Mouse (Mus musculus) CH12.LX (cell line): ENCODE results near the gene Srrm1. TPM values are rescaled to one million over a fixed set of nuclear protein-coding genes. Genes with fewer than 3 reads are reported as not detected.

Experiments
- DNase-seq: peaks from one replicate; pipeline ENCODE4 v3.0.0-alpha.2; 2013; ENCODE audit errors: extremely low read depth
- H3K27ac ChIP-seq: 2 replicates; pipeline ENCODE4 v1.5.1; 2012; ENCODE audit warnings: low read depth, mild to moderate bottlenecking, control low read depth, moderate library complexity; ENCODE audit not compliant: insufficient read depth
- H3K27me3 ChIP-seq: replicated peaks from 2 replicates; pipeline ENCODE3; 2012; ENCODE audit warnings: inconsistent platforms
- H3K36me3 ChIP-seq, 2 experiments: replicated peaks in 1 of 2; 2 replicates each; pipeline versions ENCODE3 to v1.6.1; 2012; ENCODE audit warnings: inconsistent platforms in 1 of 2, low read length in 1 of 2, mild to moderate bottlenecking in 1 of 2, mixed read lengths in 1 of 2, moderate library complexity in 1 of 2; ENCODE audit not compliant: control insufficient read depth in 1 of 2, insufficient read depth in 1 of 2
- H3K4me1 ChIP-seq, 2 experiments: 2 replicates each; pipeline ENCODE4 v1.6.1; 2012; ENCODE audit warnings: inconsistent platforms in 1 of 2, moderate library complexity in 1 of 2; ENCODE audit not compliant: insufficient read depth in 2 of 2, control insufficient read depth in 1 of 2
- H3K4me2 ChIP-seq: 2 replicates; pipeline ENCODE4 v1.6.1; 2012; ENCODE audit warnings: low read depth, mild to moderate bottlenecking, control low read depth; ENCODE audit not compliant: poor library complexity, insufficient read depth, severe bottlenecking
- H3K4me3 ChIP-seq, 3 experiments: fragments of 150-350 bp in 1 of 3; sonication (generic) in 1 of 3; replicated peaks in 1 of 3; 2 replicates each; pipeline versions ENCODE3 to v1.5.1; 2011 to 2012; ENCODE audit warnings: low read depth in 2 of 3, low read length in 2 of 3, mild to moderate bottlenecking in 2 of 3, moderate library complexity in 2 of 3, control low read depth in 1 of 3, improper control_type of control experiment in 1 of 3, inconsistent platforms in 1 of 3, mixed read lengths in 1 of 3; ENCODE audit not compliant: poor library complexity in 1 of 3
- H3K79me2 ChIP-seq: replicated peaks from 2 replicates; pipeline ENCODE4 v1.6.1; 2012; ENCODE audit warnings: mild to moderate bottlenecking, moderate library complexity; ENCODE audit not compliant: control insufficient read depth, poor library complexity, insufficient read depth, severe bottlenecking; ENCODE audit errors: extremely low read depth
- H3K9ac ChIP-seq: 2 replicates; pipeline ENCODE4 v1.6.1; 2012; ENCODE audit warnings: low read depth, mild to moderate bottlenecking, control low read depth, moderate library complexity; ENCODE audit not compliant: insufficient read depth
- H3K9me3 ChIP-seq: replicated peaks from 2 replicates; pipeline ENCODE3; 2012; ENCODE audit warnings: low read length, inconsistent platforms, mixed read lengths
- CHD1 ChIP-seq: IDR thresholded peaks from 2 replicates; pipeline ENCODE4 v1.6.1; 2012; ENCODE audit warnings: low read depth, low read length, improper control_type of control experiment, inconsistent platforms
- CTCF ChIP-seq, 2 experiments: IDR thresholded peaks in 1 of 2; conservative IDR thresholded peaks in 1 of 2; 2 replicates each; pipeline ENCODE4 v1.5.1; 2011 to 2012; ENCODE audit warnings: low read depth in 2 of 2, low read length in 2 of 2, improper control_type of control experiment in 1 of 2, inconsistent platforms in 1 of 2, mild to moderate bottlenecking in 1 of 2, moderate library complexity in 1 of 2
- E2F4 ChIP-seq: IDR thresholded peaks from 2 replicates; pipeline ENCODE4 v1.6.1; 2011; ENCODE audit warnings: low read depth, low read length, improper control_type of control experiment; ENCODE audit not compliant: insufficient replicate concordance
- ELF1 ChIP-seq: IDR thresholded peaks from 2 replicates; pipeline ENCODE4 v1.6.1; 2014; ENCODE audit warnings: low read depth, mild to moderate bottlenecking, inconsistent platforms, low read length, improper control_type of control experiment
- GABPA ChIP-seq: IDR thresholded peaks from 2 replicates; pipeline ENCODE4 v1.6.1; 2012; ENCODE audit warnings: low read depth, low read length, improper control_type of control experiment, inconsistent platforms; ENCODE audit not compliant: insufficient replicate concordance
- HCFC1 ChIP-seq: IDR thresholded peaks from 2 replicates; pipeline ENCODE4 v1.6.1; 2012; ENCODE audit warnings: low read depth, mild to moderate bottlenecking, inconsistent platforms, low read length, improper control_type of control experiment
- IRF4 ChIP-seq: IDR thresholded peaks from 2 replicates; pipeline ENCODE4 v1.6.1; 2014; ENCODE audit warnings: low read depth, mild to moderate bottlenecking, inconsistent platforms, low read length, improper control_type of control experiment
- JUND ChIP-seq: conservative IDR thresholded peaks from 2 replicates; pipeline ENCODE4 v1.6.1; 2011; ENCODE audit warnings: low read depth, low read length, improper control_type of control experiment
- MAFK ChIP-seq: IDR thresholded peaks from 2 replicates; pipeline ENCODE4 v1.6.1; 2011; ENCODE audit warnings: low read length, improper control_type of control experiment; ENCODE audit not compliant: insufficient replicate concordance
- MAX ChIP-seq: IDR thresholded peaks from 2 replicates; pipeline ENCODE4 v1.6.1; 2011; ENCODE audit warnings: low read length, improper control_type of control experiment
- MYC ChIP-seq: IDR thresholded peaks from 2 replicates; pipeline ENCODE4 v1.6.1; 2011; ENCODE audit warnings: low read depth, mild to moderate bottlenecking, improper control_type of control experiment, low read length
- NRF1 ChIP-seq: IDR thresholded peaks from 2 replicates; pipeline ENCODE4 v1.6.1; 2014; ENCODE audit warnings: low read depth, mild to moderate bottlenecking, inconsistent platforms, low read length, improper control_type of control experiment, moderate library complexity
- POLR2AphosphoS2 ChIP-seq: IDR thresholded peaks from 2 replicates; pipeline ENCODE4 v1.6.1; 2011; ENCODE audit warnings: low read depth, low read length, improper control_type of control experiment
- RAD21 ChIP-seq: IDR thresholded peaks from 2 replicates; pipeline ENCODE4 v1.6.1; 2011; ENCODE audit warnings: low read depth, mild to moderate bottlenecking, low read length, improper control_type of control experiment, moderate library complexity
- USF1 ChIP-seq: IDR thresholded peaks from 2 replicates; pipeline ENCODE4 v1.6.1; 2014; ENCODE audit warnings: low read depth, mild to moderate bottlenecking, inconsistent platforms, low read length, improper control_type of control experiment
- USF2 ChIP-seq: conservative IDR thresholded peaks from 2 replicates; pipeline ENCODE4 v1.6.1; 2011; ENCODE audit warnings: low read depth, low read length, improper control_type of control experiment
- ZC3H11A ChIP-seq: IDR thresholded peaks from 2 replicates; pipeline ENCODE4 v1.6.1; 2012; ENCODE audit warnings: low read depth, mild to moderate bottlenecking, inconsistent platforms, low read length, improper control_type of control experiment
- ZMIZ1 ChIP-seq: IDR thresholded peaks from 2 replicates; pipeline ENCODE4 v1.6.1; 2012; ENCODE audit warnings: low read depth, mild to moderate bottlenecking, inconsistent platforms, low read length, improper control_type of control experiment
- dilution Hi-C: fragments of 300-500 bp; cut with MboI; formaldehyde crosslinking; loops from 2 replicates; pipeline ENCODE4 v1.14.3; 2020; ENCODE audit warnings: low sequenced_read_pairs; ENCODE audit not compliant: extremely low pct_unique_long_range_greater_than_20kb, extremely low pct_ligation_motif_present
- in situ Hi-C: fragments of 300-500 bp; cut with MboI; formaldehyde crosslinking; loops from 3 replicates; pipeline ENCODE4 v1.14.3; 2019; ENCODE audit warnings: low sequenced_read_pairs, low pct_ligation_motif_present, low pct_unique_long_range_greater_than_20kb, mixed read lengths
- polyA plus RNA-seq: library from polyadenylated mRNA; unstranded; fragments of >175 nt; gene quantifications from 2 replicates; pipeline ENCODE4 v1.2.1, GENCODE M21; 2012; ENCODE audit warnings: low read depth; ENCODE audit not compliant: insufficient read length
- total RNA-seq, 2 experiments: library from RNA; depleted of rRNA; stranded (reverse); fragments of 300-350 nt in 1 of 2; fragments of >200 nt in 1 of 2; gene quantifications; 2 replicates each; pipeline ENCODE4 v1.2.3; 2012 to 2014

Gene Srrm1
- total and polyA plus RNA-seq, 3 experiments, result 14.2 to 180 (median 23.6) TPM

- Histone ChIP-seq H3K4me1 (no peaks in the 10 kb centered on the region), H3K9me3 (no peaks in the 10 kb centered on the region), H3K79me2 (peaks cover 47% of the 10 kb centered on the region), H3K9ac (no peak overlapping the region), H3K4me2 (no peak overlapping the region), H3K36me3 (peaks cover 76 to 91% of the 10 kb centered on the region in 2 experiments), H3K27me3 (no peaks in the 10 kb centered on the region), H3K4me3 (no peak overlapping the region), H3K27ac (no peak overlapping the region)
- no peak for TF ChIP-seq ZC3H11A
- no peak for TF ChIP-seq IRF4
- 0 out of 2 replicates have a peak, but pooled peaks have one; percentile 7 for TF ChIP-seq POLR2AphosphoS2
- in situ Hi-C loops, result no loop called here
- dilution Hi-C loops, result no loop called here
- no peak for DNase-seq
Measured at GRCm38 (mm10) chr4:135337376-135337942, 15.7 kb downstream of the Srrm1 start.

GRCm38 (mm10) chr4:135336023-135336357, 17.1 kb downstream of the Srrm1 start:
- Histone ChIP-seq H3K27me3 (no peaks in the 10 kb centered on the region), H3K4me1 (no peaks in the 10 kb centered on the region), H3K4me3 (no peak overlapping the region), H3K9ac (no peak overlapping the region), H3K4me2 (no peak overlapping the region), H3K79me2 (peaks cover 49% of the 10 kb centered on the region), H3K36me3 (peaks cover 75 to 91% of the 10 kb centered on the region in 2 experiments), H3K27ac (no peak overlapping the region), H3K9me3 (no peaks in the 10 kb centered on the region)
- in situ Hi-C loops, result no loop called here
- TF ChIP-seq IRF4 (no peak), JUND (no peak), USF1 (no peak), MAX (no peak), CTCF (conservative IDR thresholded peaks at IDR 0.05 in 1 of 2, IDR thresholded peaks at IDR 0.05 in 1 of 2; ENCODE audit: low read depth in 2 of 2, low read length in 2 of 2) (no peak), MYC (no peak), ELF1 (no peak), CHD1 (no peak), ZMIZ1 (no peak), MAFK (no peak), USF2 (no peak), ZC3H11A (no peak), NRF1 (no peak), RAD21 (no peak), GABPA (no peak), E2F4 (no peak), HCFC1 (no peak)
- DNase-seq, result no peak
- dilution Hi-C loops, result no loop called here
